Mouse (Mus musculus) thymus, postnatal 25 days (tissue): ENCODE results near the gene Card11.

Experiments
- DNase-seq: peaks from one replicate; pipeline ENCODE4 v3.0.0; 2022

Card11 gene

DNA sequence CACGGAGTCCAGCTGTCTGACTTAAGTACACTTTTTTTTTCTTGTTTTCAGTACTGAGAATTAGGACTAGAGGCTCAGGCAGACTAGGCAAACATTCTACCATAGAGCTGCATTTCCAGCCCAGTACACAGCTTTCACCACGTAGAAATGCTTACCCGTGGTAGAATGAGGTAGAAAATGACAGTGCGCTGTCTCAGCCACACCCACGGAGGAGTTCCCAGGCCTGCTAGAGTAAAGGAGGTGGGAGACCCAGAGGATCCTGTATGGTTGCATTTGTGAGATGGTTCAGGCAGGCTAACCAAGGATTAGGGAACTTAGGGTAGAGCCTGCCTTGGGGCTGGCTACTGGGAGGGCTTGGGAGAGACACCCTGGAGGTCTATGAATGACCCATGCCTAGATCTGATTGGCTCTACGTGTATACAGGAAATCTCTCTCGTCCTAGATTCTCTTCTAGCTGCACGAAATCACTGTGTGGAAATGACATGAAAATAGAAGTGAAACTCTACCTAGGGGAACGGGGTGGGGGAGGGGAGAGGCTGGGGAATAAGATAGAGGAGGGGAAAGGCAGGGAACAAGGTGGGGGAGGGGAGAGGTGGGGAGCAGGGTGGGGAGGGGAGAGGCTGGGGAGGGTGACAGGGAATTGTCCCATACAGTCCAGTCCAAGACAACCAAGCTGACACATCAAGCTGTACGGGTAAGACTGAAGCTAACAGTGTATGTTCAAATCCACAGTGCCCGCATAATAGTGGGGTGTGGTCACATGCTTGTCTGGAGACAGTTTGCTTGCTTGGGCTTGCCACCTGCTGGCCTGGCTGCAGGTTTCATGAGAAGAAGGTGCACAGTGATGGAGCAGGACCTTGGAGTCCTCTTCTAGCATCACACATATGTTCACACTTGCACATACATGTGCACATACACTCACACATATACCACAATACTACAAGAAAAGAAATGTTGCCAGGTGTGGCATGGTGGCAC, 8.0 kb downstream of the Card11 start:
- DNase-seq, result no peak

DNA sequence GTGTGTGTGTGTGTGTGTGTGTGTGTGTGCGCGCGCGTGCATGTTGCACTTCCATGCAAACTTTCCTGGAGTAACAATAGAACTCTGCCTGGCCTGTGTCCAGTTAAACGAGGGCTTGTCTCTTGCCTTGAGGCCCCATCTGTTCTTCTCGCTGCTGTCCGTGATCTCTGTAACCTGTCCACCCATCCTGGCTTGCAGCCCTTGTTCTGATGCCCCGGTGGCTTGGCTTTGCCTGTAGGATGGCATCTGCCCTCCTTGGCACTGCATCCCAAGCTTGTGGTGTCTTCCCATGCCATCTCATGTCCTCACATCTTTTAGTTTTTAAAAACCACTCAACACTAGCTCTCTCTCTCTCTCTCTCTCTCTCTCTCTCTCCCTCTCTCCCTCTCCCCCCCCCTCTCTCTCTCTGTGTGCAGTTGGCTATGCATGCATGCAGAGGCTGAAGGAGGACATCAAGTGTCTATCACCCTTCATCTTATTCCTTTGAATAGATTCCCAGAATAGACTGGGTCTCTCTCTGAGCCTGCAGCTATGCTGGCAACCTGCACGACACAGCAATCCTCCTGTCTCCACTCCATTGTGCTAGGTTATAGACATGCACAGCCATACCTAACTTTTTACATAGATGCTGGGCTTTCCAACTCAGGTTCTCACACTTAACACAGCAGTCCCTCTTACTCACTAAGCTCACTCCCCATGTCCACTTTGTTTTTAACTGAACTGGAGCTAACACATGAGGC, 14.9 kb downstream of the Card11 start:
- DNase-seq, result no peak

DNA sequence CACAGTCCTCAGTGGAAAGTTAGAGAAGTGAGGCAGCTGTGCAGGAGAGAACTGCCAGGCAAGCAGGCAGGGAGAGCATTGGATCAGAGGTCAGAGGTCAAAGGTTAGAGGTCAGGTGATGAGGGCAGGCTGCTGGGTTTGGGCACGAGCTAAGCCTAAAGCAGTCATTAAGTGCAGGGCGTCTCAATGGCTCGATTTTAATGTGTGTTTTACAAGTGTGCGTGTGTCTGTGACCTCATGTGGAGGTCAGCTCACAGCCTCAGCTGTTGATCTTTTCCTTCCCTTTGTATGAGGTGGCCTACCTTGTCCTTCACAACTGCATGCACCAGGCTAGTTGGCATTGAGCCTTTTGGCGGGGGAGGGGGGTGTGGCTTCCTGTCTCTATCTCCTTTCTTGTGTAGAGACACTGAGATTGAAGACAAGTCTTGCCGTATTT, 19.0 kb downstream of the Card11 start:
- DNase-seq, result peak; percentile 21

DNA sequence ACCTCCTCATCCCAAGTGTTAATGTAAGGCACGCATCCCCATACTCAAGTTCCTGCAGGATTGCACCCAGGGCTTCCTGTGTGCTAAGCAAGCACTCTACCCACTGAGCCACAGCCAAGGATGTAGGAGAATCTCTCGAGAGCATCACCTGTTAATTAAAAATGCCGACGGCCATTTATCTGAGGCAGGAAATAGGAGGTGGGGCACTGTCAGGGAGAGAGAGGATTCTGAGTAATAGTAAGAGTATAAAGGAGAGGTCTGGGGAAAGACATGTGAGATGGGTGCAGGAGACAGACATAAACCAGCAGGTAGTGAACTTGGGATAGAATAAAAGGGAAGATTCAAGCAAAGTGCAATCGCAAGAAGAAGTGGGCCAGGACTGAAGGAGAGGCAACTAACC, 19.6 kb downstream of the Card11 start:
- DNase-seq, result no peak

DNA sequence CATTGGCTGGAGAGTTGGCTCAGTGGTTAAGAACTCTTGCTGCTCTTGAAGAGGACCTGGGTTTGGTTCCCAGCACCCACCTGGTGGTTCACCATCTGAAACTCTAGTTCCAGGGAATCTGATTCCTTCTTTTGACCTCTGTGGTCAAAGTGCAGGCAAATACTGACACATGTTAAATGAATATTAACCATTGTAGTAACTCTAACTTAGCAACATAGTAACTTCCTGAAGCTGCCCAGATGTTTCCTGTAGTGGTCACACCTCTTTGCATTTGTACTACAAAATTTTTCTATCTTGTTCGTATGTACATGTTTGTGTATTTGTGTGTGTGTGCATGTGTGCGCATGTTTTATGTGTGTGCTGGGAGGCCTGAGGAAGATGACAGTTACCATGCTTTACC, 20.3 kb downstream of the Card11 start:
- DNase-seq, result no peak

DNA sequence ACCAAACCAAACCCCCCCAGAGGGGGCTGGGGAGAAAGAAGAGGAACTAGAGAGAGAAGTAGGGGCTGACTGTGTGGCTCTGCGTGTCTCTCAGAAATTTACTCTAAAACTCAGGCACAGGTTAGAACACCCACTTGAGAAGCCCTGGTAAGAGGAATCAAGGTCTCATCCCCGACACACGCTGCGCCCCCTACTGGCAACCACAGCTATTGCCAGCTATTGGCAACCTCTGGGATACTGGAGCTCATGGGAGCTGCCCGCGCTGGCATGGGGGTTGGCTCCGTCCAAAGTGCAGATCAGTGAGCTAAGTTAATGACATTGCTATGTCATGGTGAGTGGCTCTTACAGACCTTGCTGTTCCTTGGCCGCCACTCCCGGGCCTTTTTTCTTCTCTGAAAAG, 37.4 kb downstream of the Card11 start:
- peak; percentile 75 for DNase-seq

DNA sequence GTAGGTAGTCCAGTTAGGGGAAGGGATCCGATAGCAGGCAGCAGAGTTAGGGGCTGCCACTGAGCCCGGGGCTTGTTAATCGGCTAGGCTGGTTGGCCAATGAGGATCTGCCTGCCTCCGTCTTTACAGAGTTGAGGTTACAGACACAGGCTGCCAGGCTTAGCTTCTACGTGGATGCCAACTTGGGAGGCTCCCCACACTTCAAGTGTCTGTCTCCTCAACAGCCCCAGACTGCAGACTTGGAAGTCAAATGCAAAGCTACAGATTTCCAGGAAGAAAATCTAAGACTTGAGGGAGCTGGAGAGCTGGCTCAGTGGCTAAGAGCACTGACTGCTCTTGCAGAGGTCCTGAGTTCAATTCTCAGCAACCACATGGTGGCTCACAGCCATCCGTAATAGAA, 39.6 kb downstream of the Card11 start:
- DNase-seq, result no peak

DNA sequence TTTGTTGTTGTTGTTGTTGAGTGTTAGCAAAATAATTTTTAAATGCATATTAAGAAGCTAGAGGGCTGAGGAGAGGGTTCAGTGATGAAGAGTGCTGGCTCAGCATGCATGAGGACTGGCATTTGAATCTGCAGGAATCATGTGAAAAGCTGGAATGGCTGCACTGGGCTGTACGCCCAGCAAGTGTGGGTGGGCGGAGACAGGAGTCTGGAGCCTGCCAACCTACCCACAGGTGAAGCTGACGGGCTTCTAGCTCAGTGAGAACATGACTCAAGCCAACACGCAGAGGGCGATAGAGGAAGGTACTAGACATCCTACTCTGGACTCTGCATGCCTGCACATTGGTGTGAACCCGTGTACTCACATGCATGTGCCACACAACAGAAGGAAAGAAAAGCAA, 41.2 kb downstream of the Card11 start:
- no peak for DNase-seq

DNA sequence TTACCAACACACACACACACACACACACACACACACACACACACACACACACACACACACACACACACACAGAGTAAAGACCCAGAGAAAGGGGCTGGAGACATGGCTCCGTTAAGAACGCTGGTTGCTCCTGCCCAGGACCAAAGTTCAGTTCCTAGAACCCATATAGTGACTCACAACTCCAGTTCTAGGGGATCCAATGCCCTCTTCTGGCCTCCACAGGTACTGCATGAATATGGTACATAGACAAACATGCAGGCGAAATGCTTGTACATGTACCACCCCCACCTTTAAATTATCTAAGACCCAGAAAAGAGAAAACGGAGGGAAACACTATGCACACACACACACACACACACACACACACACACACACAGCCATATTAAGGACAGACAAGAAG, 43.3 kb downstream of the Card11 start:
- peak; percentile 33 for DNase-seq

DNA sequence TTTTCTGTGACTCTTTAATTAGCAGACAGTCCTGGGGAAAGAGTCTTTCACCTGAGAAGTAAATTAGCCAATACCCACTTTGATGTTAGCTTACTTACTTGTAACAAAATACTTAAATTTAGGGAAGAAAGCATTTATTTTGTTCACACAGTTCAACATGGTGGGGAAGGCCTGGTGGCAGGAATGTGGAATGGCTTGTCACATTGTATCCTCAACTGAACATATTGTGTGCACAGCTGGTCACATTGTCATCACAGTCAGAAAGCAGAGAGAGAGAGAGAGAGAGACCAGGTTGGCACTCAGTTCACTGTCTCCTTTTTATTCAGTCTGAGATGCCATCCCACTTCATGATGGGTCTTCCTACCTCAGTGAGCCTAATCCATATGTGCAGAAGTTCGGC, 44.7 kb downstream of the Card11 start:
- DNase-seq, result no peak

DNA sequence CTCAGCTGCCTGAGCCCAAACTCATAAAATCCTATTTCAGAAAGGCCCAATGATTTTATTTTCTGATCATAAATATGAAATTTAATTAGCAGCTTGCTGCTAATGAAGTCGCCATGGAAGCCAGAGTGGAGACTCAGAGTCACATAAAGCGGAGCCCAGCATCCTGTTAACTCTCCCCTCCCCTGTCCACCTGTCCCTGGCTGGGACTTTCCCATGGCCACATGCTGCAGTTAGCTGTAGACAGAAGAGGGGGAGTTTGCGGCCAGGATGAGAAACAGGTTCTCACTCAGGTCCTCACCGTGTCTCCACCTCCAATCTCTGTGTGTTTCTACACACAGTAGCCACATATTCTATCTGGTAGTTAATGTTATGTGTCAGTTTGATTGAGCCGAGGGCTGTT, 48.6 kb downstream of the Card11 start:
- DNase-seq, result no peak

DNA sequence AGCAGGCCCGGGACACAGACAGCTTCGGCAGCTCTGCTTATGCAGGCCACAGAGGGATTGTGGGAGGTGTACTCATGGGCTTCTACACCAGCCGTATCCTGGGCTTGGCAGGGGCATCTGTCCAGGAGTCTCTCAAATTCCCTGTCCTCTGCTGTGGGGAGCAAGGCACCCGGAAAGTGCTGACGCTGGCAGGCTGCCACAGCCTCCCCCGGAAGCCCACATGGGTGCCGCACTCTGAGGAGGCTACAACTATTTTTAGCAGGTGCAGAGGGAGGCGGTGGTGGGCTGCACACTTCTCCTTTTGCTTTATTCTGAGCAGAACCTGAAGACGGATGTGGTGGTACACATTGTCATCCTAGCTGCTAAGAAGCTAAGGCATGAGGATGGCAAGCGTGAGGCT, 52.4 kb downstream of the Card11 start:
- peak; percentile 91 for DNase-seq

DNA sequence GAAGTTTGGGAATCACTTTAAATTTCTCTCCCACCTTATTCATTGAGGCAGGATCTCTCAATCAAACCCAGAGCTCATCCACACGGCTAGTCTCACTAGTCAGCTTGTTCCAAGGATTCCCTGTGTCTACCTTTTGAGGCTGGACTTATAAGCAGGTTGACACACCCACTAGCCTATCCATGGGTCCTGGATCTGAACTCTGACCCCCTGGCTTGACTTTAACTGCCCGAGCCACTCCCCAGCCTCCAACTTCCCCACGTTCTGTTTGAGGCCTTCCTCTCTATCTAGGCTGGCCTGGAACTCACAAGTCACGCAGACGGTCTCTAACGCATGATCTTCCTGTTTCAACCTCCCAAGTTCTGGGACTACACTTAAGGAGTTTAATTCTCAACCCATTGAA, 54.3 kb downstream of the Card11 start:
- no peak for DNase-seq

DNA sequence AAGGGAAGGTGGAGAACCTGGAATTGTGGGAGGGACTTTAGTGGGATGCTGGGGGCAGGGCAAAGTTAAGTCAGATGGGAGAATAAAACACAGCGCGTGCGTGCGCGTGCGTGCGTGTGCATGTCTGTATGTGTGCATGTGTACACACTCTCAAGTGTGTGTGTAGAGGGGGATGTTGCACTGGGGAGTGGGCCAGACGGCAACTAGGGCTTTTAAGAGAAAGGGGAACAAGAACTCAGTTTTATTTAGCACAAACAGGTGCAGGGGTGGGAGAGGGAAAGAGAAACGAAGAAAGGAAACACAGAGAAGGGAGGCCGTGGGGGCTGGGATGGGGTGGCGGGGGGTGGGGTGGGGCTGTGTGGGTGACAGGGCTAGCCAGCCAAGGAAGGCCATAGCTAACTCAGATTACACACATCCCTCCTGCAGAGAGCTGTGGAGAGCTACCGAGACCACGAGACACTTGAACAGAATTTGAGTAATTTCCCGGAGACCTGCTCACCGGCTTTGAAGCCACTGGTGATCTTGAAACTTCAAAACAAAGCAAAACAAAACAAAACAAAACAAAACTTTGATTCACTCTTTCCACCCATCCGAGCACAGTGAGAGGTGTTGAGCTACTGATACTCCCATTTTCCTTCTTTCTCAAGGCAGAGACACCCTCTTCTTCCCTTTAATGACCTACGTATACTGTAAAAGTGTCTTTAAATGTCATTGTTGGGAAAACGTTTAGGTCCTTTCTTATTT, 55.8 kb downstream of the Card11 start:
- peak; percentile 47 for DNase-seq

DNA sequence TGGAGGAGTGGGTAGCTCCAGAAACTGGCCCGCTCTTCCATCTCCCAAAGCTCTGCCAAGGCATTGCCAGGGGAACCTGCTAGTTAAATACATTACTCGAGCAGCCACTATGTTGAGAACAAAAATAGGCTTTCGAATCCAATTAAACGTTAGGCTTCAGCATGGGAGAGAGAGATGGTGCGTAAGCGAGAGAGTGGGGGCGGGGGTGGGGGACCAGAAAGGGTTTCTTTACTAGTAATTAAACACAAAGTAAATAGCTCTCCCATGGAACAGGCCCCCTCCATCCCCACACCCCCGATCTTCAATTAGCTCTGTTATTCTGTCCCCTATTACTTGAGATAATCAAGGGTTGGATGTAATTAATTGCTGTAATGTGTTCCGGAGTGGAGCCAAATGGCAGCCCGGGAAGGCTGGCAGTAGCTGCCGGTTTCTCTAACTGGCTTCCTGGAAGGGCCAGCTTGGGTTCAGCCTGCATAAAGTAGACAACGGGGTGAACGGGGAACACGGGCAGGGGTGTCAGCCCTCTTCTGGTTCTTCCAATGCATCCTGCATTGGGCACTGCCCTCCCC, 59.4 kb downstream of the Card11 start:
- no peak for DNase-seq

DNA sequence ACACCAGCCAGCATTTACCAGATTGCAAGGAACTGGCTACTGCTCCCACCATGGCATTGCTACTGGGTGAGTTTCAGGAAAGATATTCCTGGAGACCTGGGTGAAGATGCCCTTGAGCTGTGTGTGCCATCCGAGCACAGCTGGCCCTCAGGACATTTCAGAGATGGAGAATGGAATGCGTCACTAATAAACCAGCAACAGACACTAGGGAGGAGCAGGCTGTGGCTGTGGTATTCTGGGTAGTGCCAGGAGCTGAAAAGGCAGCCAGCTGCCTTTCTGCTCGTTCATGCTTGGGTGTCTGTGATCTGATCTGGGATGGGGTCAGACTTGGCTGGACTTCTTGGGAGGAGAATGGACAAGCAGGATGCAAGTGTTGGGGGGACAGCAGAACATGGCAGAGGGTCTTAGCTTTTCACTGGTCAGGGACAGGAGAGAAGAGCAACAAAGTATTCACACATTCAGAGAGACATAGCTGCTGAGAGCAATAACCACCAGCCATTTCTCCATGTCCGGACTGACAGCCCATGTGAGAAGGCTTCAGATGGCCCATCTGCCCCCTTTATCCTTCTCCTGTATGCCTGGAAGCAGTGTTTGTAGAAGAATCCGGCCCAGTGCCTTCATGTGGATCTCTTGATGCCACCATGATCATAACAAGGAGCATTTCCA, 60.0 kb downstream of the Card11 start:
- DNase-seq, result no peak

DNA sequence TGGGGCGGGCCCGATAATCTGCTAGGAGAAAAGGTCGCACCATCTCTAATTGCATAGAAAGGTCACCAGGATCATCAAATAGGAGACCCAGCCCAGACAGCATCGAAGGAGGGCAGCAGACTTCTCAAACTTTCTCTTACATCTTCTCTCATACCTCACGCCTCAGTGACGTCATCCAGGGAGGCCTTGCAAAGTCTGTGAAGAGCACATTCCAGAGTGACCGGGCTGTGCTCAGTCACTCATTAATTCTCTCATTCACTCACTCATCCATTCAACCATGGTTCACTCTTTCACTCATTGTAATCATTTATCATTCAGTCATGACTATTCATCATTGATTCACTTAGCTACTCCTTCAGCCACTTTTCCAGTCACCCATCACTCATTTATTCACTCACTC, 63.6 kb downstream of the Card11 start:
- no peak for DNase-seq

DNA sequence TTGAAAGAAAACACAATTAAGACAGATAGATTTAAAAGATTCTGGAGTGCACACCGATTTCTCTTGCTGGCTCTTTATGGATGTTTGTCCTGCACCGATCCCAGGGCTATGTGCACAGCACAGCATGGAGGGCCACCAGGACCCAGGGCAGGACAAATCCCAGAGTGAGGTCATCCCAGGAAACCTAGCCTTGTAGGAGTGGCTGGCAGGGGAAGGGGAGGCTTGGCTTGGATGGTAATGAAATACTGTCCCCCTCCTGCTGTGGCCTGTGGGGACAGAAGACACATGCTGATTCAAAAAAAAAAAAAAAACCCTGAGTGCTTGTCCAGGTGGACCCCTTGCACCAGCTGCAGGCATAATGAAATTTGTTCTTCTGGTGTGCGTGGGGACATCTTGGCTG, 64.5 kb downstream of the Card11 start:
- DNase-seq, result no peak

DNA sequence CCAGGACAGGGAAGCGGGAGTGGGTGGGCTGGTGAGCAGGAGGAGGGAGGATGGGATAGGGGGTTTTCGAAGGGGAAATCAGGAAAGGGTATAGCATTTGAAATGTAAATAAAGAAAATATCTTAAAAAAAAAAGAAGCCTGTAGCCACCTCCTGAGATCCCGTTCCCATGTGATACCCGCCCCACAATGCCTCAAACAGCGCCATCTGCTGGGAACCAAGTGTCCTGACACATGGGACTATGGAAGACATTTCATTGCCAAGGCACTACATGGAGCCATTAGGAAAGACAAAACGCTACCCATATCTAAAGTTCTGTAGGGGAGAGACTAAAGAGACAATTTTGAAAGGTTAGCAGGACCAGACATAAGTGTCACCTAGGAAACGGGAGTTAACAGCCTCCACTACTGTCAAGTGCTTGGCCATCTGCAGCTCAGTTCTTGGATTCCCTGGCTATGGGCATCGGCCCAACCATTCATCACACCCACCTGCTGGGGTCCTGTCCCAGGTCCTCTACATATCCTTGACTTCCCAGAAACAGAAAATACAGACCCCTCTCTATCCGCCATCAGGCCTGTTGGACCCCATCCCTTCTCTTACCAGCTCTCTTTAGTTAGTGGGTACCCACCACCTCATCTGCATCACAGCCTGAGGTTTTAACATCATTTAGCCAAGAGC, 65.6 kb downstream of the Card11 start:
- no peak for DNase-seq

DNA sequence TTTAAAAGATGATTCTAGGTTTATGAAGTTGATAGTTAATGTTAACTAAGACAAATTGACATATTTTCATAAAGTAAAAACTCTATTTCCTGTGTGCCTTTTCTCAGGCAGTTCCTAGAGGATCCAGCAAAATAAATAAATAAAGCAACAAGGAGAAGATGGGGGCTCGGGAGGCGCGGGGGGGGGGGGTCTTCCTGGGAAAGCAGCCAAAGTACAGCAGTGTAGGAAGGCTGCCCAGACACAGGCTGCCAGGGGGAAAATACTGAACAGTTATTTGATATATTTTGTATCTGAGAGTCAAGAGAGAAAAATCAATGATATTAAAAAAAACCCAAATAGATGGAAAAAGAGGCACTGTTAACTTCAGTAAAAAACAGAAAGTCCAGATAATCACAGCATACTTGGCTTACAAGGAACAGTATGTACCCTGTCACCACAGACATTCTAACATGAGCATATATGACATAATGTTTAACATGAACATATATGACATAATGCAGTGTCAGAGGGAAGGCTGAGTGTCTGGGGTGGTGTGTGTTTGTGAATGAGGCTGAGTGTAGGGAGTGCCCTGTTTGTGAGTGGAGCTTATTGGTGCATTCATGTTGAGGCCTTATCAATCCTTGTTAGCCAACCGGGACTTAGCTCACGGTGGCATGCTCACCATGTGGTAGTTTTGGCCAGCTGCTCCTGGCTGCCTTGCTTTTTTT, 68.7 kb downstream of the Card11 start:
- no peak for DNase-seq

DNA sequence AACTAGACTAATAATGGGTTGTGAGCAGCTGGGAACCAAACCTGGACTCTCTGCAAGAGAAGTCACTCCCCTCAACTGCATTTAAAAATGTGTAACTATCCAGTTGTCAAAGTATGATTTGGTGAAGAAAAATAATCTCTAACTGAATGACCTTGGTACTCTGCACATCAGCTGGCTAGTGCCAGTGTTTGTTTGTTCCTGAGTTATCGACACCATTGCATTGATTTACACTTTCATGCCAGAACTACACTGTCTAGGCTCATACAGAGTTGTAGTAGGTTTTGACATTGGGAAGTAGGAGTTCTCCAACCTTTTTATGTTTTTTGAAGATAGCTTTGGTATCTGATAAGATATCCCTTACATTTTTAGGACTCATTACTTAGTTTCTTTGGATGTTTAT, 81.9 kb downstream of the Card11 start:
- no peak for DNase-seq
